Mouse (Mus musculus) monocyte, adult 59 days (primary cell): ENCODE results near the gene Agbl1. TPM values are rescaled to one million over a fixed set of nuclear protein-coding genes. Genes with fewer than 3 reads are reported as not detected.

Experiments
- total RNA-seq, 2 experiments: library from RNA; stranded (reverse); gene quantifications; one replicate each; pipeline ENCODE4 v1.2.4; 2023

Gene Agbl1
- not detected for total RNA-seq

DNA sequence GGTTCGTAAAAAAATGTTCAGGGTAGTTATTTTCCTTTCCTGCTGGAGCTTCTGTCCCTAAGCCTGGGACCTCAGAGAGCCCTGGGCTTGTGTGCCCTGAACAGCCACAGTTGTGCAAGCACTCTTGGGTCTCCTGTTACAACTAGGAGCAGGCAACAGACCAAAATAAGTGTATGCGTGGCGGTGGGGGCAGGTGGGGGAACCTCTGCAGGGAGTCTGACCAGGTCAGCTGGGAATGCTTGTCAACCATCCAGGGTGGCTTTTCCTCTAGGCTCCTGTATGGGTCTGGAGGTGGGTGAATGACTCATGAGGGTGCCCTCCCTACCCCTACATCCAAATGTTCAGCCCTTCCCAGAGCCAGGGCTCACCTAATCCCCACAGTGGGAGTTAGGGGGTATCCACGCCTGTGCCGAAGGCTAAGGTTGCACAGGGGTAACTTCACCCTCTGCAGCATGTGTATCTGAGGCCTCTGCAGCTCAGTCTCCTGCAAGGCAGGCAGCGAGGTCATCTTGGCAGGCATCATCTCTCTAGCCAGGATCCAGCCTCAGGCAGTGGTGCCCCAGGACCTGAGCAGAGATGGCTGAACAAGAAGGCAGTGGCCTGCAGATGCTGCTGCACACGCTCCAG lies at the start of gene Agbl1:
Gene Agbl1 (plus strand): TSS at position 577 of the 627 bp plus-strand sequence.

